Mouse (Mus musculus): Measurements from ENCODE around the gene Olfr458. TPM values are rescaled to one million over a fixed set of nuclear protein-coding genes. Genes with fewer than 3 reads are reported as not detected.

Gene Olfr458
- polyA plus RNA-seq, 1 experiment = not detected

GRCm38 (mm10) chr6:42470542-42470941 lies 5.5 kb upstream of the Olfr458 start:
- 83% methylated on average over 4 of the region's 4 CpGs for WGBS

GRCm38 (mm10) chr6:42447381-42447780 lies 17.6 kb downstream of the Olfr458 start:
- Histone ChIP-seq H3K4me1 (ENCODE audit: control insufficient read depth, insufficient read depth, insufficient read length, low read length) (no peaks in the 10 kb centered on the region), H3K36me3 (ENCODE audit: control insufficient read depth, insufficient read depth, low read length) (no peaks in the 10 kb centered on the region), H3K4me3 (ENCODE audit: low read depth, low read length) (no peak overlapping the region), H3K27ac (ENCODE audit: insufficient read depth, low read depth, low read length) (peak overlapping the region; percentile 27; the same call in 1 of the 2 replicates), H3K27me3 (ENCODE audit: control insufficient read depth, insufficient read depth, low read length) (no peaks in the 10 kb centered on the region)
- no peak for TF ChIP-seq CTCF (IDR thresholded peaks at IDR 0.05; ENCODE audit: extremely low read depth, insufficient read length, insufficient replicate concordance, low read depth, low read length)
- no peak for TF ChIP-seq POLR2A (IDR thresholded peaks at IDR 0.05; ENCODE audit: low read depth, low read length)
- 66% methylated on average over 2 of the region's 2 CpGs for WGBS

More at GRCm38 (mm10) chr6:42470542-42470941, 5.5 kb upstream of the Olfr458 start:
- Histone ChIP-seq H3K27ac (ENCODE audit: insufficient read depth, low read depth, low read length) (no peak overlapping the region), H3K4me1 (ENCODE audit: control insufficient read depth, insufficient read depth, insufficient read length, low read length) (no peaks in the 10 kb centered on the region), H3K27me3 (ENCODE audit: control insufficient read depth, insufficient read depth, low read length) (no peaks in the 10 kb centered on the region), H3K4me3 (ENCODE audit: low read depth, low read length) (no peak overlapping the region), H3K36me3 (ENCODE audit: control insufficient read depth, insufficient read depth, low read length) (no peaks in the 10 kb centered on the region)
- TF ChIP-seq POLR2A (IDR thresholded peaks at IDR 0.05; ENCODE audit: low read depth, low read length) (no peak), CTCF (IDR thresholded peaks at IDR 0.05; ENCODE audit: extremely low read depth, insufficient read length, insufficient replicate concordance, low read depth, low read length) (no peak)

- no peak overlapping the region for H3K27ac ChIP-seq (ENCODE audit: insufficient read depth, low read depth, low read length)
- no peak overlapping the region for H3K4me3 ChIP-seq (ENCODE audit: low read depth, low read length)
- no peak for TF ChIP-seq POLR2A (IDR thresholded peaks at IDR 0.05; ENCODE audit: low read depth, low read length)
- no peak for TF ChIP-seq CTCF (IDR thresholded peaks at IDR 0.05; ENCODE audit: extremely low read depth, insufficient read length, insufficient replicate concordance, low read depth, low read length)
- no peaks in the 10 kb centered on the region for H3K4me1 ChIP-seq (ENCODE audit: control insufficient read depth, insufficient read depth, insufficient read length, low read length)
- WGBS = 59% methylated on average over 2 of the region's 2 CpGs
- no peaks in the 10 kb centered on the region for H3K27me3 ChIP-seq (ENCODE audit: control insufficient read depth, insufficient read depth, low read length)
- H3K36me3 ChIP-seq (ENCODE audit: control insufficient read depth, insufficient read depth, low read length) = no peaks in the 10 kb centered on the region
Observed at GRCm38 (mm10) chr6:42444491-42444890, 20.5 kb downstream of the Olfr458 start.

- TF ChIP-seq CTCF (IDR thresholded peaks at IDR 0.05; ENCODE audit: extremely low read depth, insufficient read length, insufficient replicate concordance, low read depth, low read length) = no peak
- no peak for TF ChIP-seq POLR2A (IDR thresholded peaks at IDR 0.05; ENCODE audit: low read depth, low read length)
- Histone ChIP-seq H3K4me3 (ENCODE audit: low read depth, low read length) (no peak overlapping the region), H3K36me3 (ENCODE audit: control insufficient read depth, insufficient read depth, low read length) (no peaks in the 10 kb centered on the region), H3K4me1 (ENCODE audit: control insufficient read depth, insufficient read depth, insufficient read length, low read length) (no peaks in the 10 kb centered on the region), H3K27me3 (ENCODE audit: control insufficient read depth, insufficient read depth, low read length) (no peaks in the 10 kb centered on the region), H3K27ac (ENCODE audit: insufficient read depth, low read depth, low read length) (no peak overlapping the region)
- WGBS = 56% methylated on average over 2 of the region's 2 CpGs
Observed at GRCm38 (mm10) chr6:42441395-42441794, 23.6 kb downstream of the Olfr458 start.

- Histone ChIP-seq H3K27ac (ENCODE audit: insufficient read depth, low read depth, low read length) (no peak overlapping the region), H3K27me3 (ENCODE audit: control insufficient read depth, insufficient read depth, low read length) (no peaks in the 10 kb centered on the region)
- no peak for TF ChIP-seq CTCF (IDR thresholded peaks at IDR 0.05; ENCODE audit: extremely low read depth, insufficient read length, insufficient replicate concordance, low read depth, low read length)
- no peak for TF ChIP-seq POLR2A (IDR thresholded peaks at IDR 0.05; ENCODE audit: low read depth, low read length)
Observed at GRCm38 (mm10) chr6:42435490-42435889, 29.5 kb downstream of the Olfr458 start.

GRCm38 (mm10) chr6:42434446-42434845 lies 30.6 kb downstream of the Olfr458 start, which contains the start of gene Tas2r126:
Tas2r126 (plus strand) TSS chr6:42434535.
- no peaks in the 10 kb centered on the region for H3K27me3 ChIP-seq (ENCODE audit: control insufficient read depth, insufficient read depth, low read length)
- no peak for TF ChIP-seq POLR2A (IDR thresholded peaks at IDR 0.05; ENCODE audit: low read depth, low read length)
- no peak for TF ChIP-seq CTCF (IDR thresholded peaks at IDR 0.05; ENCODE audit: extremely low read depth, insufficient read length, insufficient replicate concordance, low read depth, low read length)
- no peak within 1 kb of the TSS for H3K27ac ChIP-seq (ENCODE audit: insufficient read depth, low read depth, low read length)
- no peaks in the 10 kb centered on the region for H3K36me3 ChIP-seq (ENCODE audit: control insufficient read depth, insufficient read depth, low read length)
- H3K4me3 ChIP-seq (ENCODE audit: low read depth, low read length) = no peak within 1 kb of the TSS
- no peaks in the 10 kb centered on the region for H3K4me1 ChIP-seq (ENCODE audit: control insufficient read depth, insufficient read depth, insufficient read length, low read length)
- 40% methylated on average over 6 of the region's 6 CpGs for WGBS

More at GRCm38 (mm10) chr6:42435490-42435889, 29.5 kb downstream of the Olfr458 start:
- H3K4me3 ChIP-seq (ENCODE audit: low read depth, low read length) = no peak overlapping the region
- WGBS = 55% methylated on average over 2 of the region's 2 CpGs
- no peaks in the 10 kb centered on the region for H3K36me3 ChIP-seq (ENCODE audit: control insufficient read depth, insufficient read depth, low read length)
- no peaks in the 10 kb centered on the region for H3K4me1 ChIP-seq (ENCODE audit: control insufficient read depth, insufficient read depth, insufficient read length, low read length)

GRCm38 (mm10) chr6:42433554-42433953 lies 31.4 kb downstream of the Olfr458 start:
- Histone ChIP-seq H3K4me3 (ENCODE audit: low read depth, low read length) (no peak overlapping the region), H3K36me3 (ENCODE audit: control insufficient read depth, insufficient read depth, low read length) (no peaks in the 10 kb centered on the region), H3K27me3 (ENCODE audit: control insufficient read depth, insufficient read depth, low read length) (no peaks in the 10 kb centered on the region), H3K4me1 (ENCODE audit: control insufficient read depth, insufficient read depth, insufficient read length, low read length) (no peaks in the 10 kb centered on the region), H3K27ac (ENCODE audit: insufficient read depth, low read depth, low read length) (no peak overlapping the region)
- TF ChIP-seq CTCF (IDR thresholded peaks at IDR 0.05; ENCODE audit: extremely low read depth, insufficient read length, insufficient replicate concordance, low read depth, low read length) = no peak
- 51% methylated on average over 2 of the region's 2 CpGs for WGBS

All from small intestine, adult 2 months (tissue).